Mouse (Mus musculus) testis, adult 10 weeks (tissue): Measurements from ENCODE around the gene Rps26. TPM values are rescaled to one million over a fixed set of nuclear protein-coding genes. Genes with fewer than 3 reads are reported as not detected.

Source experiments
- polyA plus RNA-seq: library from polyadenylated mRNA; stranded (reverse); fragments of 350-450 nt; fragmentation: Illumina TruSeq; extraction: RNeasy Lipid Tissue Mini Kit (QIAGEN cat#74804); gene quantifications from one replicate; pipeline ENCODE4 v1.2.3, GENCODE M21; 2014; ENCODE audit warnings: low read depth, low replicate concordance

Gene Rps26
- 5.4 TPM for polyA plus RNA-seq

GRCm38 (mm10) chr10:128626311-128627310 is at the start of gene Rps26:
Gene Rps26 (minus strand): TSS chr10:128626747.

GRCm38 (mm10) chr10:128673763-128674468 is 47.4 kb upstream of the Rps26 start, which contains the start of gene Suox:
Gene Suox (minus strand): TSS chr10:128674073.

GRCm38 (mm10) chr10:128645111-128646011 is 18.8 kb upstream of the Rps26 start, which contains the start of gene Ikzf4:
Gene Ikzf4 (minus strand): TSS chr10:128645991.

GRCm38 (mm10) chr10:128589464-128590192 is 36.9 kb downstream of the Rps26 start, which contains the start of gene Erbb3:
Gene Erbb3 (minus strand): TSS chr10:128589652.

Other genes with a start within 250 kb of the Rps26 start
- 2.2 TPM for gene Ankrd52, start 249.6 kb downstream of the Rps26 start, polyA plus RNA-seq
- not detected for gene Slc39a5, start 225.5 kb downstream of the Rps26 start, polyA plus RNA-seq
- gene Nabp2, start 215.3 kb downstream of the Rps26 start, polyA plus RNA-seq, result 9.7 TPM
- 9.4 TPM for gene Rnf41, start 215.1 kb downstream of the Rps26 start, polyA plus RNA-seq
- gene Smarcc2, start 167.5 kb downstream of the Rps26 start, polyA plus RNA-seq, result 96.4 TPM
- 20.5 TPM for gene Myl6, start 132.6 kb downstream of the Rps26 start, polyA plus RNA-seq
- gene Myl6b, start 128.1 kb downstream of the Rps26 start, polyA plus RNA-seq, result 0.71 TPM
- gene Esyt1, start 100.9 kb downstream of the Rps26 start, polyA plus RNA-seq, result 0.36 TPM
- gene Zc3h10, start 79.0 kb downstream of the Rps26 start, polyA plus RNA-seq, result 3.2 TPM
- 21.9 TPM for gene Rpl41, start 77.4 kb downstream of the Rps26 start, polyA plus RNA-seq
- 83.5 TPM for gene Pa2g4, start 60.8 kb downstream of the Rps26 start, polyA plus RNA-seq
- 0.55 TPM for gene Erbb3, start 37.1 kb downstream of the Rps26 start, polyA plus RNA-seq
- gene Ikzf4, start 19.2 kb upstream of the Rps26 start, polyA plus RNA-seq, result 0.34 TPM
- gene Suox, start 47.3 kb upstream of the Rps26 start, polyA plus RNA-seq, result 3.7 TPM
- 36.2 TPM for gene Rab5b, start 69.5 kb upstream of the Rps26 start, polyA plus RNA-seq
- gene Pmel, start 77.4 kb upstream of the Rps26 start, polyA plus RNA-seq, result 1.1 TPM
- gene Cdk2, start 78.3 kb upstream of the Rps26 start, polyA plus RNA-seq, result 48.1 TPM
- 70.4 TPM for gene Dgka, start 118.1 kb upstream of the Rps26 start, polyA plus RNA-seq
- 2.4 TPM for gene Pym1, start 121.1 kb upstream of the Rps26 start, polyA plus RNA-seq
- gene Mmp19, start 164.2 kb upstream of the Rps26 start, polyA plus RNA-seq, result 1.0 TPM
- gene Dnajc14, start 177.3 kb upstream of the Rps26 start, polyA plus RNA-seq, result 12.3 TPM
- 2.5 TPM for gene Tmem198b, start 177.6 kb upstream of the Rps26 start, polyA plus RNA-seq
- gene Sarnp, start 190.6 kb upstream of the Rps26 start, polyA plus RNA-seq, result 220 TPM
- 89.0 TPM for gene Ormdl2, start 194.9 kb upstream of the Rps26 start, polyA plus RNA-seq